Mouse (Mus musculus) midbrain, embryonic 15.5 days (tissue): ENCODE measurements around the gene Muc5ac. TPM values are rescaled to one million over a fixed set of nuclear protein-coding genes. Genes with fewer than 3 reads are reported as not detected.
"Not testable (repeated sequence)": the region's sequence is repeated elsewhere in the genome, so short reads cannot be mapped to it uniquely, and the experiment has no call there.

Experiments
- ATAC-seq: fragments of 200-750 bp; cut with Nextera tagmentation; replicated peaks from 2 replicates; pipeline ENCODE4 v1.8.0; 2017; ENCODE audit warnings: moderate TSS enrichment
- H3K27ac ChIP-seq: fragments of 300-500 bp; sonication (generic); 2 replicates; pipeline ENCODE4 v1.5.1; 2015; ENCODE audit warnings: mild to moderate bottlenecking, inconsistent platforms
- H3K27me3 ChIP-seq: fragments of 300-500 bp; sonication (generic); replicated peaks from 2 replicates; pipeline ENCODE4 v1.6.1; 2015; ENCODE audit warnings: inconsistent platforms
- H3K36me3 ChIP-seq: fragments of 300-500 bp; sonication (generic); replicated peaks from 2 replicates; pipeline ENCODE4 v1.6.1; 2015; ENCODE audit warnings: inconsistent platforms
- H3K4me1 ChIP-seq: fragments of 300-500 bp; sonication (generic); 2 replicates; pipeline ENCODE4 v1.6.1; 2015; ENCODE audit warnings: inconsistent platforms
- H3K4me2 ChIP-seq: fragments of 300-500 bp; sonication (generic); 2 replicates; pipeline ENCODE4 v1.6.1; 2015; ENCODE audit warnings: inconsistent platforms, mild to moderate bottlenecking, moderate library complexity
- H3K4me3 ChIP-seq: fragments of 300-500 bp; sonication (generic); 2 replicates; pipeline ENCODE4 v1.5.1; 2015; ENCODE audit warnings: mild to moderate bottlenecking, inconsistent platforms
- H3K9ac ChIP-seq: fragments of 300-500 bp; sonication (generic); 2 replicates; pipeline ENCODE4 v1.6.1; 2015; ENCODE audit warnings: mild to moderate bottlenecking, inconsistent platforms
- H3K9me3 ChIP-seq: fragments of 300-500 bp; sonication (generic); 2 replicates; pipeline ENCODE4 v1.6.1; 2016; ENCODE audit warnings: inconsistent platforms
- WGBS: fragments of 180-500 bp; shearing (Covaris S2); methylation state at CpG from one replicate; pipeline ENCODE4 v1.1.7; 2015; ENCODE audit warnings: mixed read lengths; 5-methylcytosine and 5-hydroxymethylcytosine counted together
- polyA plus RNA-seq: library from polyadenylated mRNA; unstranded; fragments of >200 nt; fragmentation: Nextera tagmentation; extraction: Ambion mirVana; gene quantifications from 2 replicates; pipeline ENCODE4 v1.2.1, GENCODE M21; 2015

Muc5ac gene
- polyA plus RNA-seq, 1 experiment from 2014 or later: not detected

GRCm38 (mm10) chr7:141805384-141805783 lies 16.6 kb downstream of the Muc5ac start:
- Histone ChIP-seq H3K27ac (no peak overlapping the region), H3K9ac (no peak overlapping the region), H3K27me3 (no peaks in the 10 kb centered on the region), H3K4me1 (no peaks in the 10 kb centered on the region), H3K4me2 (no peak overlapping the region), H3K9me3 (no peaks in the 10 kb centered on the region), H3K4me3 (no peak overlapping the region), H3K36me3 (no peaks in the 10 kb centered on the region)
- WGBS: 90% methylated on average over 7 of the region's 7 CpGs
- ATAC-seq: no peak

GRCm38 (mm10) chr7:141807823-141808222 lies 19.1 kb downstream of the Muc5ac start:
- not testable (repeated sequence) for H3K9me3 ChIP-seq, H3K4me2 ChIP-seq, H3K9ac ChIP-seq, H3K36me3 ChIP-seq, ATAC-seq, H3K27ac ChIP-seq, H3K27me3 ChIP-seq, H3K4me3 ChIP-seq, H3K4me1 ChIP-seq
- no CpG with 5 or more reads among the region's 4 CpGs for WGBS

GRCm38 (mm10) chr7:141809933-141810332 lies 21.2 kb downstream of the Muc5ac start:
- WGBS: no CpG with 5 or more reads among the region's 4 CpGs
- not testable (repeated sequence) for H3K4me1 ChIP-seq, H3K9ac ChIP-seq, H3K9me3 ChIP-seq, H3K4me2 ChIP-seq, ATAC-seq, H3K27ac ChIP-seq, H3K36me3 ChIP-seq, H3K4me3 ChIP-seq, H3K27me3 ChIP-seq

GRCm38 (mm10) chr7:141813321-141813720 lies 24.5 kb downstream of the Muc5ac start:
- H3K27ac ChIP-seq: no peak overlapping the region
- no peaks in the 10 kb centered on the region for H3K9me3 ChIP-seq
- no peaks in the 10 kb centered on the region for H3K36me3 ChIP-seq
- H3K4me3 ChIP-seq: no peak overlapping the region
- no peak for ATAC-seq
- no peaks in the 10 kb centered on the region for H3K27me3 ChIP-seq
- WGBS: 81% methylated on average over 4 of the region's 4 CpGs
- H3K9ac ChIP-seq: no peak overlapping the region
- no peak overlapping the region for H3K4me2 ChIP-seq
- no peaks in the 10 kb centered on the region for H3K4me1 ChIP-seq

GRCm38 (mm10) chr7:141815361-141815760 lies 26.6 kb downstream of the Muc5ac start:
- WGBS: 81% methylated on average over 4 of the region's 4 CpGs
- no peaks in the 10 kb centered on the region for H3K27me3 ChIP-seq
- no peak overlapping the region for H3K4me2 ChIP-seq
- H3K9me3 ChIP-seq: no peaks in the 10 kb centered on the region
- no peak overlapping the region for H3K9ac ChIP-seq
- ATAC-seq: no peak
- no peak overlapping the region for H3K4me3 ChIP-seq
- H3K36me3 ChIP-seq: no peaks in the 10 kb centered on the region
- no peak overlapping the region for H3K27ac ChIP-seq
- H3K4me1 ChIP-seq: no peaks in the 10 kb centered on the region

GRCm38 (mm10) chr7:141817355-141818075 lies 28.7 kb downstream of the Muc5ac start:
- Histone ChIP-seq H3K4me2 (no peak overlapping the region), H3K4me3 (no peak overlapping the region), H3K4me1 (no peaks in the 10 kb centered on the region), H3K27ac (no peak overlapping the region), H3K9ac (no peak overlapping the region), H3K9me3 (no peaks in the 10 kb centered on the region), H3K27me3 (no peaks in the 10 kb centered on the region), H3K36me3 (no peaks in the 10 kb centered on the region)
- WGBS: 61% methylated on average over 11 of the region's 11 CpGs
- no peak for ATAC-seq

- Histone ChIP-seq H3K27me3 (no peaks in the 10 kb centered on the region), H3K4me2 (no peak overlapping the region), H3K36me3 (no peaks in the 10 kb centered on the region), H3K27ac (no peak overlapping the region), H3K4me1 (no peaks in the 10 kb centered on the region), H3K9ac (no peak overlapping the region), H3K9me3 (no peaks in the 10 kb centered on the region), H3K4me3 (no peak overlapping the region)
- 84% methylated on average over 3 of the region's 3 CpGs for WGBS
- ATAC-seq: no peak
Observed at GRCm38 (mm10) chr7:141818267-141818666, 29.5 kb downstream of the Muc5ac start.

GRCm38 (mm10) chr7:141822582-141823261 lies 34.0 kb downstream of the Muc5ac start:
- Histone ChIP-seq H3K36me3 (no peaks in the 10 kb centered on the region), H3K4me3 (no peak overlapping the region), H3K4me2 (no peak overlapping the region), H3K4me1 (no peaks in the 10 kb centered on the region), H3K27ac (no peak overlapping the region), H3K9me3 (no peaks in the 10 kb centered on the region), H3K27me3 (no peaks in the 10 kb centered on the region), H3K9ac (no peak overlapping the region)
- no peak for ATAC-seq
- WGBS: 52% methylated on average over 4 of the region's 4 CpGs

- Histone ChIP-seq H3K4me2 (no peak overlapping the region), H3K9me3 (no peaks in the 10 kb centered on the region), H3K27ac (no peak overlapping the region), H3K36me3 (no peaks in the 10 kb centered on the region), H3K4me1 (no peaks in the 10 kb centered on the region), H3K27me3 (no peaks in the 10 kb centered on the region), H3K9ac (no peak overlapping the region), H3K4me3 (no peak overlapping the region)
- WGBS: 86% methylated on average over 6 of the region's 6 CpGs
- no peak for ATAC-seq
Observed at GRCm38 (mm10) chr7:141823699-141824098, 34.9 kb downstream of the Muc5ac start.

- no peaks in the 10 kb centered on the region for H3K9me3 ChIP-seq
- no peak for ATAC-seq
- no peak overlapping the region for H3K4me2 ChIP-seq
- H3K4me3 ChIP-seq: no peak overlapping the region
- H3K9ac ChIP-seq: no peak overlapping the region
- H3K36me3 ChIP-seq: no peaks in the 10 kb centered on the region
- no peaks in the 10 kb centered on the region for H3K4me1 ChIP-seq
- H3K27ac ChIP-seq: no peak overlapping the region
- WGBS: 90% methylated on average over 9 of the region's 9 CpGs
- H3K27me3 ChIP-seq: no peaks in the 10 kb centered on the region
Observed at GRCm38 (mm10) chr7:141824398-141824797, 35.6 kb downstream of the Muc5ac start.

GRCm38 (mm10) chr7:141835941-141836340 lies 47.2 kb downstream of the Muc5ac start:
- Histone ChIP-seq H3K27ac (no peak overlapping the region), H3K36me3 (no peaks in the 10 kb centered on the region), H3K4me2 (no peak overlapping the region), H3K27me3 (no peaks in the 10 kb centered on the region), H3K4me3 (no peak overlapping the region), H3K9ac (no peak overlapping the region), H3K9me3 (no peaks in the 10 kb centered on the region), H3K4me1 (no peaks in the 10 kb centered on the region)
- WGBS: 81% methylated on average over 7 of the region's 7 CpGs
- ATAC-seq: no peak

- no peak overlapping the region for H3K9ac ChIP-seq
- 76% methylated on average over 8 of the region's 8 CpGs for WGBS
- H3K27me3 ChIP-seq: no peaks in the 10 kb centered on the region
- H3K9me3 ChIP-seq: no peaks in the 10 kb centered on the region
- H3K27ac ChIP-seq: no peak overlapping the region
- no peak for ATAC-seq
- no peaks in the 10 kb centered on the region for H3K4me1 ChIP-seq
- H3K36me3 ChIP-seq: no peaks in the 10 kb centered on the region
- H3K4me3 ChIP-seq: no peak overlapping the region
- H3K4me2 ChIP-seq: no peak overlapping the region
Observed at GRCm38 (mm10) chr7:141836423-141836822, 47.7 kb downstream of the Muc5ac start.

- WGBS: 67% methylated on average over 5 of the region's 5 CpGs
- no peak within 1 kb of the TSS for H3K9ac ChIP-seq
- H3K27ac ChIP-seq: no peak within 1 kb of the TSS
- no peaks in the 10 kb centered on the region for H3K4me1 ChIP-seq
- no peak for ATAC-seq
- H3K36me3 ChIP-seq: no peaks in the 10 kb centered on the region
- no peak within 1 kb of the TSS for H3K4me2 ChIP-seq
- no peaks in the 10 kb centered on the region for H3K27me3 ChIP-seq
- H3K9me3 ChIP-seq: no peaks in the 10 kb centered on the region
- H3K4me3 ChIP-seq: no peak within 1 kb of the TSS
Observed at GRCm38 (mm10) chr7:141838779-141839178, 50.0 kb downstream of the Muc5ac start, which contains the start of gene Muc5b. Gene Muc5b, plus strand, starts transcription at chr7:141839070.
